24 mouse cellular contexts compared by ENCODE assay signal in the genomic region with DNA sequence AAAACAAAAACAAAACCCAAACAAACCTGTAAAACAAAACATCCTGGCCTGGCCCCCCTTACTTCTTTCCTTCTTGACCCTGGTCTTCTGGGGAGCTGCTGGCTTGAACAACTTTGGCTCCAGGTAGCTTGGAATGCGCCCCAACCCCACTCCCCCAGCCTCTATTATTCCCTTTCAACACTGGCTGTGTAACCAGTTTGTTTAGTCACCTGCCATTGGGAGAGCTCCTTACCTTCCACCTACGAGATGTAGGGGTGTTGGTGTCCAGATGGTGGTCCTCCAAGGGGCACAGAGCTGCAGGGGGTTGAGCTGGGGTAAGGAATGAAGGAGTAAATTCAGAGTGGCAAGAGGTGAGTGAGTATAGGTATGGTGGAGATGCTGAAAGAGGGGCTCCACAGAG.
"Had no signal": no experiment of that assay in that cellular context is flagged by ENCODE, and none has a peak within 500 bp of the region (broad histone marks: within the 10 kb centered on the region; RNA-seq: fewer than 3 reads in every experiment).

No protein-coding gene starts in this region.

- ATAC-seq: hindbrain, embryonic 16.5 days; inflammation-experienced regulatory T-cells, adult 6 months; intestine, postnatal 0 days had no signal

- H3K9ac ChIP-seq: hindbrain, embryonic 12.5 days; hindbrain, embryonic 14.5 days; limb, embryonic 12.5 days; liver, embryonic 13.5 days had no signal

- H3K27ac ChIP-seq: gastrocnemius, adult 2 months; heart, adult 2 months; hindbrain, embryonic 10.5 days; hindbrain, embryonic 12.5 days; hindbrain, embryonic 14.5 days; layer of hippocampus, adult 2 months; left cerebral cortex, adult 2 months; limb, embryonic 10.5 days; limb, embryonic 12.5 days; liver, embryonic 13.5 days had no signal

- H3K4me3 ChIP-seq: gastrocnemius, adult 2 months; heart, adult 2 months; hindbrain, embryonic 10.5 days; hindbrain, embryonic 12.5 days; layer of hippocampus, adult 2 months; left cerebral cortex, adult 2 months; limb, embryonic 10.5 days; limb, embryonic 12.5 days; liver, embryonic 13.5 days had no signal

- H3K4me2 ChIP-seq: hindbrain, embryonic 12.5 days; hindbrain, embryonic 14.5 days; limb, embryonic 12.5 days; liver, embryonic 11.5 days; liver, embryonic 13.5 days had no signal

- H3K9me3 ChIP-seq: limb, embryonic 10.5 days had no signal

- H3K4me1 ChIP-seq: hindbrain, embryonic 10.5 days; hindbrain, embryonic 12.5 days; limb, embryonic 10.5 days; limb, embryonic 12.5 days; liver, embryonic 13.5 days had no signal

- DNase-seq: gastrocnemius, adult 2 months; gastrocnemius, postnatal 10 days; gastrocnemius, postnatal 25 days; heart, adult 2 months; heart, postnatal 10 days; heart, postnatal 4 days; kidney, adult 18-20 months; kidney, adult 8-10 months; kidney, postnatal 10 days; kidney, postnatal 25 days; kidney, postnatal 4 days; liver; liver, embryonic 13.5 days had no signal

- H3K27me3 ChIP-seq: hindbrain, embryonic 12.5 days; limb, embryonic 12.5 days; liver, embryonic 13.5 days had no signal
